Mouse (Mus musculus) forebrain, embryonic 15.5 days (tissue): Measurements from ENCODE around the gene Pcnx3. TPM values are rescaled to one million over a fixed set of nuclear protein-coding genes. Genes with fewer than 3 reads are reported as not detected.

Experiments
- ATAC-seq: fragments of 200-750 bp; cut with Nextera tagmentation; replicated peaks from 2 replicates; pipeline ENCODE4 v1.8.0; 2017; ENCODE audit warnings: mild to moderate bottlenecking, moderate TSS enrichment, moderate library complexity
- H3K27ac ChIP-seq: fragments of 300-500 bp; sonication (generic); replicated peaks from 2 replicates; pipeline ENCODE4 v1.5.1; 2015; ENCODE audit warnings: mild to moderate bottlenecking, inconsistent platforms
- H3K27me3 ChIP-seq: fragments of 300-500 bp; sonication (generic); 2 replicates; pipeline ENCODE4 v1.6.1; 2015; ENCODE audit warnings: inconsistent platforms
- H3K36me3 ChIP-seq: fragments of 300-500 bp; sonication (generic); 2 replicates; pipeline ENCODE4 v1.6.1; 2015; ENCODE audit warnings: mild to moderate bottlenecking, inconsistent platforms
- H3K4me1 ChIP-seq: fragments of 300-500 bp; sonication (generic); 2 replicates; pipeline ENCODE4 v1.6.1; 2015; ENCODE audit warnings: inconsistent platforms
- H3K4me2 ChIP-seq: fragments of 300-500 bp; sonication (generic); replicated peaks from 2 replicates; pipeline ENCODE4 v1.6.1; 2015; ENCODE audit warnings: mild to moderate bottlenecking, inconsistent platforms
- H3K4me3 ChIP-seq: fragments of 300-500 bp; sonication (generic); 2 replicates; pipeline ENCODE4 v1.5.1; 2015; ENCODE audit warnings: mild to moderate bottlenecking, inconsistent platforms
- H3K9ac ChIP-seq: fragments of 300-500 bp; sonication (generic); replicated peaks from 2 replicates; pipeline ENCODE4 v1.6.1; 2015; ENCODE audit warnings: mild to moderate bottlenecking, inconsistent platforms
- H3K9me3 ChIP-seq: fragments of 300-500 bp; sonication (generic); 2 replicates; pipeline ENCODE4 v1.6.1; 2016; ENCODE audit warnings: inconsistent platforms
- WGBS: fragments of 180-500 bp; shearing (Covaris S2); methylation state at CpG from one replicate; pipeline ENCODE4 v1.1.7; 2015; ENCODE audit warnings: mixed read lengths; 5-methylcytosine and 5-hydroxymethylcytosine counted together
- polyA plus RNA-seq: library from polyadenylated mRNA; unstranded; fragments of >200 nt; fragmentation: Nextera tagmentation; extraction: Ambion mirVana; gene quantifications from 2 replicates; pipeline ENCODE4 v1.2.1, GENCODE M21; 2015

The Pcnx3 gene
- polyA plus RNA-seq, 1 experiment from 2014 or later = 27.6 TPM

DNA sequence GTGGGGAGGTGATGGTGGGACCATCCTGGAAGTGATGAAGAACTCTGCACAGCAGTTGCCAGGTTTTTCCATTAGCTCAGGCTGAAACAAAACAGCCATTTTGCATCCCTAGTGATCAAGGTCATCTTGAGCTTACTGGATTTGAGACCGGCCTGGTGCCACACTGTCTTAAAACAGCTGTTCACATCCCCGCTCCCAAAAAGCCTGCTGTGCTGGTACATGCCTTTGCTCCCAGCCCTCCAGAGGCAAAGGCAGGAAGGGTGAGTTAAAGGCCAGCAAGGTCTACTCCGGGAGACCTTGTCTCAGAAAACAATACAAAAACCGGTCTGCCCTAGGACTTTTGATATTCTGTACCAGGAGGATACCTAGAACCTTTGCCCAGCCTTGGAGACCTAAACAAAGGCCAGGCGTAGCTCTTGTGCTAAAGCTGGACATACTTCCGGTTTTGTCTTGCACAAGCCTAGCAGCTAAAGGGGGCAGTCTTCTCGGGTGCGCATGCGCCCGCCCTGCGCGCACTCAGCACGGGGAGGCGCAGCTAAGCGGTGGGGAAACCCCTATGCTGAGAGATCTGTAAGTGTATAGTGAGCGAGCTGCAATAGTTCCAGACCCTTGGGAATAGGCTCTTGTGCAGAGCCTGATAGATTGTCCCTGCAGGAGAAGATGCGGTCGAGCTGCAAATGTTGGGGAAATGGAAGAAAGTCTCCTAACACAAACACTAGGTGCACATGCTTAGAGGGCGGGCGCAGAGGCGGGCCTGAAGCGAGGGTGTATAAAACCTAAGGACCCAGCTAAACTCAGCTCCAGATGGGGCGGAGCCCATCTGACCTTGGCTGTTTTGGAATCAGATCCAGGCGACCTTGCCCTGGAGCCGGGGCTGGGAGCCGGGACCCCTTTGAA lies 40.1 kb downstream of the Pcnx3 start:
- H3K9ac ChIP-seq = peak overlapping the region; percentile 47
- 14% methylated on average over 26 of the region's 26 CpGs for WGBS
- peak overlapping the region; percentile 29 for H3K4me3 ChIP-seq
- H3K27me3 ChIP-seq = peaks cover 8% of the 10 kb centered on the region; the same call in 1 of the 2 replicates
- peaks cover 37% of the 10 kb centered on the region for H3K36me3 ChIP-seq
- H3K27ac ChIP-seq = peak overlapping the region; percentile 77
- no peaks in the 10 kb centered on the region for H3K9me3 ChIP-seq
- H3K4me1 ChIP-seq = peaks cover 12% of the 10 kb centered on the region
- peak; percentile 93 for ATAC-seq
- H3K4me2 ChIP-seq = peak overlapping the region; percentile 51

DNA sequence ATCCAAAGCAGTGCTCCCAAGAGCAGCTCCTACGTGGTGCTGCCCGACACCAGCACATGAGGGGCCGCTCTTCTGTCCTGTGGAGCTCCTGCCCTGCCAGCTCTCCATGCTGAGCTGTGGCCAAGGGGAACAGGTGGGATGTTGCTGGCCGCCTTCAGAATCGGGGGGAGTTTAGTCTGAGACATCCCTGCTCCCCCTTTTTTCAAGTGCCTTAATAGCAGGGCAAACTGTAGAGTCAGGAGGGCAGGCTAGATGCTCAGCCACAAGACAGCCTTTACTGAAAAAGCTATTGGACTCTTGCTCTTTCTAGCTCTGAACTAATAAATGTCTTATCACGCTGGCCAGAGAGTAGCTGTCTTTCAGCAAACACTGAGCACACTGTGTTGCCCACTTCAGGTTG lies 40.9 kb downstream of the Pcnx3 start:
- Histone ChIP-seq H3K9ac (no peak overlapping the region), H3K9me3 (no peaks in the 10 kb centered on the region), H3K27ac (no peak overlapping the region), H3K27me3 (peaks cover 1% of the 10 kb centered on the region; the same call in 1 of the 2 replicates), H3K36me3 (peaks cover 45% of the 10 kb centered on the region), H3K4me3 (no peak overlapping the region), H3K4me2 (no peak overlapping the region), H3K4me1 (peaks cover 12% of the 10 kb centered on the region)
- ATAC-seq = no peak
- 96% methylated on average over 6 of the region's 6 CpGs for WGBS

DNA sequence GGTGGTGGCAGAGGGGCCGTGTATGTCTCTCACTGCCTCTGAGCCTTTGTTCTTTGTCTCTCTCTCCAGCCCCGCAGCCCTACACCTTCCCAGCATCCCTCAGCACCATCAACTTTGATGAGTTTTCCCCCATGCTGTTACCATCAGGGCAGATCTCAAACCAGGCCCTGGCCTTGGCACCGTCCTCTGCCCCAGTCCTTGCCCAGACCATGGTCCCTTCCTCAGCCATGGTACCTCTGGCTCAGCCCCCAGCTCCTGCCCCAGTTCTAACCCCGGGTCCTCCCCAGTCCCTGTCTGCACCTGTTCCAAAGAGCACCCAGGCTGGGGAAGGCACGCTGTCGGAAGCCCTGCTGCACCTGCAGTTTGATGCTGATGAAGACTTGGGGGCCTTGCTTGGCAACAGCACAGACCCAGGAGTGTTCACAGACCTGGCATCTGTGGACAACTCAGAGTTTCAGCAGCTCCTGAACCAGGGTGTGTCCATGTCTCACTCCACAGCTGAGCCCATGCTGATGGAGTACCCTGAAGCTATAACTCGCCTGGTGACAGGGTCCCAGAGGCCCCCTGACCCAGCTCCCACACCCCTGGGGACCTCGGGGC lies 41.9 kb downstream of the Pcnx3 start:
- H3K9ac ChIP-seq = no peak overlapping the region
- ATAC-seq = no peak
- H3K36me3 ChIP-seq = peaks cover 54% of the 10 kb centered on the region
- H3K9me3 ChIP-seq = no peaks in the 10 kb centered on the region
- no peaks in the 10 kb centered on the region for H3K27me3 ChIP-seq
- no peak overlapping the region for H3K4me3 ChIP-seq
- H3K4me2 ChIP-seq = no peak overlapping the region
- 89% methylated on average over 8 of the region's 8 CpGs for WGBS
- peaks cover 12% of the 10 kb centered on the region for H3K4me1 ChIP-seq
- H3K27ac ChIP-seq = no peak overlapping the region

DNA sequence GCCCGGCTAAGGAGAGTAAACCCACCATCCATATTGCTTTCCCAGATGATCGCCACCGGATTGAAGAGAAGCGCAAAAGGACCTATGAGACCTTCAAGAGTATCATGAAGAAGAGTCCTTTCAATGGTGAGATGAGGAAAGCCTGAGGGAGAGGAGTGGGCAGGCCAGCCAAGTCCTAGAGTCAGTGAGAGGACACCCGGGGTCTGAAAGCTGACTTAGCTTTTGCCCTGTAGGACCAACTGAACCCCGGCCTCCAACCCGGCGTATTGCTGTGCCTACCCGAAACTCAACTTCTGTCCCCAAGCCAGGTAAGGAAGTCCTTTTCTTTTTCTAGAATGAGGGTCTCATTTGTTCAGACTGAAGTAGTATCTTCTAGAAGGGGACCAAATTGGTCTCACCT lies 43.4 kb downstream of the Pcnx3 start:
- Histone ChIP-seq H3K27me3 (no peaks in the 10 kb centered on the region), H3K9ac (no peak overlapping the region), H3K9me3 (no peaks in the 10 kb centered on the region), H3K36me3 (peaks cover 70% of the 10 kb centered on the region), H3K4me3 (no peak overlapping the region), H3K4me1 (peaks cover 12% of the 10 kb centered on the region), H3K4me2 (no peak overlapping the region), H3K27ac (no peak overlapping the region)
- no peak for ATAC-seq
- 95% methylated on average over 9 of the region's 9 CpGs for WGBS

DNA sequence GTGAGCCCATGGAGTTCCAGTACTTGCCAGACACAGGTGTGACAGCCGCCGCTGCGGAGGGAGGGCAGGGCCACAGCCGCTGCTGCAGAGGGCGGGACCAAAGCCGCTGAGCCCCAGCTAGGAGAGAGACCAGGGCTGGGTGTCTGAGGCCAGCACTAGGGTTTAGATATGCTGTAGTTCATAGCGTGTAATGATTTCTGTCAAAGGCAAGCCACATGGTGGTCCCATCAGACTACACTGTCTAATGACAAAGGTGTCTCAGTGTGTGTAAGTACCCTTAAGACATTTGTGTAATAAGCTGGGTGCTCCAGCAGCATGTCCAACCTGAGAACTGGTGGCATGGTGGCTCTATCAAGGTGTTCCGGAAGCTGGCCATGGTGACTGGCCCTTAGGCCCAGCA lies 47.1 kb downstream of the Pcnx3 start:
- no peaks in the 10 kb centered on the region for H3K27me3 ChIP-seq
- no peak overlapping the region for H3K27ac ChIP-seq
- no peak overlapping the region for H3K4me2 ChIP-seq
- no peaks in the 10 kb centered on the region for H3K9me3 ChIP-seq
- 93% methylated on average over 8 of the region's 8 CpGs for WGBS
- no peak for ATAC-seq
- H3K4me1 ChIP-seq = peaks cover 20% of the 10 kb centered on the region
- H3K9ac ChIP-seq = no peak overlapping the region
- H3K36me3 ChIP-seq = peaks cover 66% of the 10 kb centered on the region
- no peak overlapping the region for H3K4me3 ChIP-seq

DNA sequence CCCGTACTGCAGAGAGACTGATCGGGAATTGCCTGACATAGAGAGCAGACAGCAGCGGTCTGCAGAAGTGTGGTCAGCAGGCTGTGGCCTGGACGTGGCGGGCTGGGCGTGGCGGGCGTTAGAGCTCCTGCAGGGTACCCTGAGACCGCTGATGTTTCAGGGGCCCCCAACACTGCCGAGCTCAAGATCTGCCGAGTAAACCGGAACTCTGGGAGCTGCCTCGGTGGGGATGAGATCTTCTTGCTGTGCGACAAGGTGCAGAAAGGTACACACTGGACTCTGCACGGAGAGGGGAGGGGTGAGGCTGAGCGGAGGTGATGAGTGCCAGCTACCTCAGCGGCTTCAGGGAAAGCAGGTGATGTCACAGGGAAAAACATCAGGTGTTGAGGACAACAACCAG lies 47.7 kb downstream of the Pcnx3 start:
- H3K4me2 ChIP-seq = no peak overlapping the region
- H3K9ac ChIP-seq = no peak overlapping the region
- no peak for ATAC-seq
- H3K36me3 ChIP-seq = peaks cover 64% of the 10 kb centered on the region
- no peak overlapping the region for H3K27ac ChIP-seq
- H3K4me3 ChIP-seq = no peak overlapping the region
- peaks cover 26% of the 10 kb centered on the region for H3K4me1 ChIP-seq
- no peaks in the 10 kb centered on the region for H3K9me3 ChIP-seq
- H3K27me3 ChIP-seq = no peaks in the 10 kb centered on the region
- WGBS = 97% methylated on average over 17 of the region's 17 CpGs

DNA sequence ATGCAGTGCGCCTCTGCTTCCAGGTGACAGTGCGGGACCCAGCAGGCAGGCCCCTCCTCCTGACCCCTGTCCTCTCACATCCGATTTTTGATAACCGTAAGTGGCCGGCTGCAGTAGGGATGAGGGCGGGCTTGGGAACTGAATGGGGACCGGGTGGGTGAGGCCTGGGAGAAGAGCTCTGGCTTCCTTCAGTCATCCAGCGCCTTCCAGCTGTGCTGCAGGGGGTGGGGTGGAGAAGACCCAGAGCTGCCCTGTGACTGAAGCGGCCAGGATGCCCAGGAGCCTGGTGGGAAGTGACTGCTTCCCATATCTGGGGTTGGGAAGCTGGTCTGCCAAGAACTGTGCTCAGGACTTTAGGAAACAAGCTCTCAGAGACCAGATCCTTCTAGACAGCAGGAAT lies 48.4 kb downstream of the Pcnx3 start:
- peaks cover 26% of the 10 kb centered on the region for H3K4me1 ChIP-seq
- no peak overlapping the region for H3K9ac ChIP-seq
- H3K27me3 ChIP-seq = no peaks in the 10 kb centered on the region
- H3K9me3 ChIP-seq = no peaks in the 10 kb centered on the region
- WGBS = 80% methylated on average over 9 of the region's 9 CpGs
- H3K4me3 ChIP-seq = no peak overlapping the region
- H3K36me3 ChIP-seq = peaks cover 58% of the 10 kb centered on the region
- no peak overlapping the region for H3K27ac ChIP-seq
- H3K4me2 ChIP-seq = no peak overlapping the region
- ATAC-seq = no peak

DNA sequence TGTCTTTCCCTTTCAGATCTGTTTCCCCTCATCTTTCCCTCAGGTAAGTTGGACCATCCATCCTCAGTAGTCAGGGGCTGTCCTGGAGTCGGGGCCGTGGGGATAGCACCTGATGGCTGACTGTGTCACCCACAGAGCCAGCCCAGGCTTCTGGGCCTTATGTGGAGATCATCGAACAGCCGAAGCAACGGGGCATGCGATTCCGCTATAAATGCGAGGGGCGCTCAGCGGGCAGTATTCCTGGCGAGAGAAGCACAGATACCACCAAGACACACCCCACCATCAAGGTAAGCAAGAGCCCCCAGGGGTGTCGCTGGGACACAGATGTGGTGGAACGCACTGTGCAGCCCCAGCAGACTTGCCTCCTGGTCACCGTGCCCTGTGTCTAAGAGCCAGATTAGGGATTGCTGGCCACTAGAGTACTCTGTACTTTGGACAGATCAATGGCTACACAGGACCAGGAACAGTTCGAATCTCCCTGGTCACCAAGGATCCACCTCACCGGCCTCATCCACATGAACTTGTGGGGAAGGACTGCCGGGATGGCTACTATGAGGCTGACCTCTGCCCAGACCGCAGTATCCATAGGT lies 50.2 kb downstream of the Pcnx3 start:
- peak overlapping the region; percentile 86 for H3K4me2 ChIP-seq
- peak overlapping the region; percentile 92; the same call in 1 of the 2 replicates for H3K27ac ChIP-seq
- peak overlapping the region; percentile 69 for H3K9ac ChIP-seq
- H3K27me3 ChIP-seq = no peaks in the 10 kb centered on the region
- H3K4me3 ChIP-seq = peak overlapping the region; percentile 64
- H3K36me3 ChIP-seq = peaks cover 40% of the 10 kb centered on the region
- no peak for ATAC-seq
- WGBS = 89% methylated on average over 18 of the region's 18 CpGs
- H3K9me3 ChIP-seq = no peaks in the 10 kb centered on the region
- peaks cover 26% of the 10 kb centered on the region for H3K4me1 ChIP-seq

DNA sequence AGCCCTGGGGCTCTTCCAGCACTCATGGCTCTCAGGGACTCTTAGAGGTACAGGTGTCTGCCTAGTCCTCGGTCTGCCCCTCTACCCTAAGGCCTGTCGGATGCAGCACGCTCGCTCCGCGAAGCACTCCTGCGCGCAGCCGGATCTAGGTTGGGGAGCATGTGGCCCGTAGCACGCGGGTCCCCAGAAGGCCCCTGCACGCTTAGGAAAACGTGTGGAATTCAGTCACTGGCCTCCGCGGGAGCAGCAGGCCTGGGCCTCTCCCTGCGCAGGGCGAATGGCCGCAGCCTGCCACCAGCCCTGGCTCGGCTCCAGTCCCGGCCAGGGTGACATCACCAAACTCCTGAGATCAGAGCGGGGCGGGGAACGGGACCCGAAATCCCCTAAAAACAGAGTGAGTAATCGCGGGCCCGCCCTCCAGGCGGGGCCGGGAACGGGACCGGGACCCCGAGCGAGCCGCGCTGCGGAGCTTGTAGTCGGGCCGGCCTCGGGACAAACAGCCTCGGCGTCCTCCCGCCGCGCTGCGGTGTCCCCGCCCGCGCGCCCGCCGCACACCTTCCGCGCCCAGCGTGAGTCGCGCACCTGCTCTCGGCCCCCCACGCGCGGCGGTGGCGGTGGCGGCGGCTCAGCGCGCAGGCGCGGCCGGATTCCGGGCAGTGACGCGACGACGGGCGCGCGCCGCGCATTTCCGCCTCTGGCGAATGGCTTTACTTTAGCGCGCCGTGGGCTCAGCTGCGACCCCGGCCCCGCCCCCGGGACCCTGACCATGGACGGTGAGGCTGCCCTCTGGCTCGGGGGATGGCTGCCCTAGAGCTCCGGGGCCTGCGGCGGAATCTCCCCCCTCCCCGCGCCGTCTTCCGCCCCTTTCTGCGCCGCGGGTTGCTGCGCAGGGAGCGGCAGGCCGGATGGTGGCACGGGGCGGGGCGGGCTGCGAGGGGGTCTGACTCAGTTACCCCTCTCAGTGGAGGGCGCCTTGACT lies 51.4 kb downstream of the Pcnx3 start, which contains the start of gene Rela:
Rela (plus strand) TSS at position 415 of the 979 bp plus-strand sequence.
- H3K4me3 ChIP-seq = peak within 1 kb of the TSS; percentile 64
- WGBS = under 1% methylated on average over 107 of the region's 109 CpGs
- H3K27ac ChIP-seq = peak within 1 kb of the TSS; percentile 92
- H3K4me1 ChIP-seq = peaks cover 26% of the 10 kb centered on the region
- H3K4me2 ChIP-seq = peak within 1 kb of the TSS; percentile 86
- H3K27me3 ChIP-seq = no peaks in the 10 kb centered on the region
- peaks cover 29% of the 10 kb centered on the region for H3K36me3 ChIP-seq
- peak; percentile 88 for ATAC-seq
- H3K9ac ChIP-seq = peak within 1 kb of the TSS; percentile 69
- no peaks in the 10 kb centered on the region for H3K9me3 ChIP-seq

DNA sequence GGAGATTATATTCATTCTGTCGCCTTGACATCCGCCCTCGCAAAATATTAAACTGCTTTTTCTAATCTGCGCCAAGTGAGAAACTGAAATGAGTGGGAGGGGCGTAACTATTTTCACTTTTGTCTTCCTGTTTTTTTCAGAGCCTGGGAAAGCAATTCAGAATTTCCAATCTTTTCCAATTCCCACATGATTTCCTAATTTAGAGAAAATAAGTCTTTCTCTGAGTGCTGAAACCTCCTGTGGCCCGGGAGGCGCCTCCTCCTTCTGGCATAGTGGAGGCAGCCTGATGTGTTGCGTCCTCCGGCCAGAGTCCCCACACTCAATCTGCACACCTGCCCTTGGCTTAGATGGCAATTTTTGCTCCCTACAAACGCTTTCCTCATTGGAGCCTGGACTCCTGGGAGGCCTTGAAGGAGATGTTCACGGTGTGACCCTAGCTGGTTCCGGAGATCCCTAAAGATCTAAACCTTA lies 52.1 kb downstream of the Pcnx3 start:
- no peaks in the 10 kb centered on the region for H3K27me3 ChIP-seq
- peak overlapping the region; percentile 64 for H3K4me3 ChIP-seq
- no peaks in the 10 kb centered on the region for H3K9me3 ChIP-seq
- H3K36me3 ChIP-seq = peaks cover 22% of the 10 kb centered on the region
- peaks cover 26% of the 10 kb centered on the region for H3K4me1 ChIP-seq
- peak overlapping the region; percentile 69 for H3K9ac ChIP-seq
- WGBS = 36% methylated on average over 12 of the region's 12 CpGs
- ATAC-seq = no peak
- H3K27ac ChIP-seq = peak overlapping the region; percentile 92
- peak overlapping the region; percentile 86 for H3K4me2 ChIP-seq

DNA sequence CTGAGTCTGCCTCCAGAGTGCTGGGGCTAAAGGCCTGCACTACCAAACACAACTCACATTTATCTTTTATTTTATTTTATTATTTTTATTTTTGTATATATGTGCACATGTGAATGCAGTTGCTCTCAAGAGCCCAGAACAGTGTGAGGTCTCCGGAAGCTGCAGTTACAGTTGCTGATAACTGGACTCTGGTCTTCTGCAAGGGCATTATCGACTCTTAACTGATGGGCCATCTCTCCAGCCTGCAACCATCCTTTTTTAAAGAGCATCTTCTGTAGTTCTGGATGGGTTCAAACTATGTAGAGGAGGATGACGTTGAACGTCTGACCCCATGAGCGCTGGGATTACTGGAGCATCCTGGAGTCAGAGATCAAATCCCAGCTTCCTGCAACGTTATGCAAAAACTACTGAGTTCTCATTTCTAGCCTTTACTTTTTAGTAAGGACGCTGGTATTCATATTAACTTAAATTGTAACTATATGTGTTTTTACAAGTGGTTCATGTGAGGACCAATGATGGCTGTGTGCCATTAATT lies 52.6 kb downstream of the Pcnx3 start:
- no peak overlapping the region; the same call in 1 of the 2 replicates for H3K9ac ChIP-seq
- H3K27me3 ChIP-seq = no peaks in the 10 kb centered on the region
- no peaks in the 10 kb centered on the region for H3K9me3 ChIP-seq
- H3K4me2 ChIP-seq = peak overlapping the region; percentile 86; the same call in 1 of the 2 replicates
- H3K36me3 ChIP-seq = peaks cover 17% of the 10 kb centered on the region
- ATAC-seq = no peak
- peaks cover 26% of the 10 kb centered on the region for H3K4me1 ChIP-seq
- WGBS = 77% methylated on average over 7 of the region's 7 CpGs
- H3K27ac ChIP-seq = no peak overlapping the region
- peak overlapping the region; percentile 64; the same call in 1 of the 2 replicates for H3K4me3 ChIP-seq
